Mouse (Mus musculus): ENCODE measurements at regions not wholly inside any gene's neighbourhood (a gene's known extent, or its start where the extent isn't known, plus 50 kb on each side); places are given as distances from the start of the nearest gene placed in this dataset.

DNA sequence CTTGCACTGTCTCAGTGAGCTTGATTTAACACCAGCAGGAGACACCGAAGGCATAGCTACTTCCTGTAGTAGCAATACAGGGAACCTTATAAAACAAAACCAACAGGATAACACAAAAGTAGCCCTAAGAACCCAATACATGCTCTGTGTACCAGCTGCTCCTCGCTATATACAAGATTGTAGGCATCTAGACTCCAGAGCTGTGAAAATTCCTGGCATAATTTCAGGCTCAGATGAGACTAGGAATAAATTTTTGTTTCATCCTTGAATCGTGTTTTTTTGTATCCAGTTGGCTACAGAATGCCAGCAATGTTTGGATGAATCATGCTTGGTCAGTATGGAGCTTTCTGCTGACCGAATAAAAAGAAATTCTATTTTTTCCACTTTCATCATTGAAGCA is 157.9 kb downstream of the Kcnj2 start:
- no peak overlapping the region for H3K9ac ChIP-seq (replicated peaks)
- no peak overlapping the region for H3K4me3 ChIP-seq (ENCODE audit: insufficient read depth in 1 of 2, low read depth in 2 of 2, low read length in 2 of 2)
- no peak overlapping the region for H3K4me2 ChIP-seq (ENCODE audit: low read depth)
- no peak for ATAC-seq (ENCODE audit: insufficient read depth)
- no peaks in the 10 kb centered on the region for H3K36me3 ChIP-seq (replicated peaks; ENCODE audit: control insufficient read depth, insufficient read depth, low read depth)
- TF ChIP-seq CTCF (IDR thresholded peaks at IDR 0.05; ENCODE audit: low read depth) (no peak), EP300 (IDR thresholded peaks at IDR 0.05; ENCODE audit: low read depth) (no peak)
- no peak for DNase-seq (ENCODE audit: low read depth in 3 of 3, low spot score in 3 of 3)
- H3K27ac ChIP-seq = no peak overlapping the region
- WGBS (ENCODE audit: insufficient replicate concordance) = 60% methylated on average over 4 of the region's 4 CpGs
- no peaks in the 10 kb centered on the region for H3K27me3 ChIP-seq (ENCODE audit: control insufficient read depth, insufficient read depth, low read length)
- no peaks in the 10 kb centered on the region; the same call in 1 of the 2 replicates for H3K9me3 ChIP-seq (ENCODE audit: control insufficient read depth, low read length)
- no peaks in the 10 kb centered on the region for H3K4me1 ChIP-seq (replicated peaks; ENCODE audit: control insufficient read depth in 2 of 2, insufficient read depth in 2 of 2, low read length in 1 of 2)

DNA sequence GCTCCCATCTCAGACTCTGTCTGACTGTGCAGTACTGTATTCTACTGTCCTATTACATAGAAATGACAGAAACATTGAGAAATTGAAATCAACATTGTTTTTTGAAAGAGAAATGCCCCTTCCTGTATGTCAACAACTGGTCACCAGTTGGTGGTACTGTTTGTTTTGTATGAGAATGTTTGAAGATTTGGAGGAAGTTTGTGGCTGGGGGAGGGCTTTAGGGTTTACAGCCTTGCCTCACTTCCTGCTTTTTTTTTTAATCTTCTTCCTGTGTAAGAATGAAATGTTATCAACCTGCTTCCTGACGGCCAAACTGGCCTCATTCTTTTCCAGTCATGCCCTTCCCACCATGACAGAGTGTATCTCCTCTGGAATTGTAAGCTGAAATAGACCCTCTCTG is 161.3 kb downstream of the Kcnj2 start:
- Histone ChIP-seq H3K4me3 (ENCODE audit: insufficient read depth in 1 of 2, low read depth in 2 of 2, low read length in 2 of 2) (no peak overlapping the region), H3K9me3 (ENCODE audit: control insufficient read depth, low read length) (no peaks in the 10 kb centered on the region; the same call in 1 of the 2 replicates), H3K27me3 (ENCODE audit: control insufficient read depth, insufficient read depth, low read length) (no peaks in the 10 kb centered on the region), H3K4me1 (replicated peaks; ENCODE audit: control insufficient read depth in 2 of 2, insufficient read depth in 2 of 2, low read length in 1 of 2) (no peaks in the 10 kb centered on the region), H3K4me2 (ENCODE audit: low read depth) (no peak overlapping the region), H3K27ac (no peak overlapping the region), H3K9ac (replicated peaks) (no peak overlapping the region), H3K36me3 (replicated peaks; ENCODE audit: control insufficient read depth, insufficient read depth, low read depth) (no peaks in the 10 kb centered on the region)
- DNase-seq (ENCODE audit: low read depth in 3 of 3, low spot score in 3 of 3) (no peak), ATAC-seq (ENCODE audit: insufficient read depth) (no peak)
- 17% methylated on average over 1 of the region's 1 CpGs for WGBS (ENCODE audit: insufficient replicate concordance)
- TF ChIP-seq EP300 (IDR thresholded peaks at IDR 0.05; ENCODE audit: low read depth) (no peak), CTCF (IDR thresholded peaks at IDR 0.05; ENCODE audit: low read depth) (no peak)

GRCm38 (mm10) chr11:111236741-111237140 is 170.8 kb downstream of the Kcnj2 start:
- no peaks in the 10 kb centered on the region for H3K9me3 ChIP-seq (ENCODE audit: control insufficient read depth, low read length)
- no peak for TF ChIP-seq EP300 (IDR thresholded peaks at IDR 0.05; ENCODE audit: low read depth)
- no peak for TF ChIP-seq CTCF (IDR thresholded peaks at IDR 0.05; ENCODE audit: low read depth)
- H3K4me3 ChIP-seq (ENCODE audit: insufficient read depth in 1 of 2, low read depth in 2 of 2, low read length in 2 of 2) = no peak overlapping the region
- DNase-seq (ENCODE audit: low read depth in 3 of 3, low spot score in 3 of 3) = no peak
- H3K27ac ChIP-seq = no peak overlapping the region
- no peak overlapping the region for H3K9ac ChIP-seq (replicated peaks)
- H3K4me1 ChIP-seq (replicated peaks; ENCODE audit: control insufficient read depth in 2 of 2, insufficient read depth in 2 of 2, low read length in 1 of 2) = no peaks in the 10 kb centered on the region
- no peak for ATAC-seq (ENCODE audit: insufficient read depth)
- no peaks in the 10 kb centered on the region for H3K36me3 ChIP-seq (replicated peaks; ENCODE audit: control insufficient read depth, insufficient read depth, low read depth)
- 100% methylated on average over 1 of the region's 1 CpGs for WGBS (ENCODE audit: insufficient replicate concordance)
- no peaks in the 10 kb centered on the region for H3K27me3 ChIP-seq (ENCODE audit: control insufficient read depth, insufficient read depth, low read length)
- H3K4me2 ChIP-seq (ENCODE audit: low read depth) = no peak overlapping the region

DNA sequence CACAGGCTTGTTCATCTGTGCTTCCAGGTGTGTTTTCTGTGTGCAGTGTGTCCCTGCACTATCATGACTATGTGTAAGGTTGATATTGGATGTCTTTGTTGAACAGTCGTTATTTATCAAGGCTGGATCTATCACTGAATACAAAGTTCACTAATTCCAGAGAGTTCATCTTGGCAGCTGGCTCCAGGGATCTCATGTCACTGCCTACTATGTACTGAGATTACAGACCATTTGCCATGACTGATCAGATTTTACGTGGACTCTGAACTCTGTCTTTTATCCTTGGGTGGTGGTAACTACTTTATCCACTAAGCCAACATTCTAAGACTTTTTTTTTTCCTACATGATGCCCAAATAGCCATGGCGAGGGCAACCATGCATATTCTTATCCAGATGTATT is 173.8 kb downstream of the Kcnj2 start:
- no peak overlapping the region for H3K4me2 ChIP-seq (ENCODE audit: low read depth)
- ATAC-seq (ENCODE audit: insufficient read depth) (no peak), DNase-seq (ENCODE audit: low read depth in 3 of 3, low spot score in 3 of 3) (no peak)
- H3K9me3 ChIP-seq (ENCODE audit: control insufficient read depth, low read length) = no peaks in the 10 kb centered on the region
- H3K4me3 ChIP-seq (ENCODE audit: insufficient read depth in 1 of 2, low read depth in 2 of 2, low read length in 2 of 2) = no peak overlapping the region
- H3K36me3 ChIP-seq (replicated peaks; ENCODE audit: control insufficient read depth, insufficient read depth, low read depth) = no peaks in the 10 kb centered on the region
- no peaks in the 10 kb centered on the region for H3K27me3 ChIP-seq (ENCODE audit: control insufficient read depth, insufficient read depth, low read length)
- TF ChIP-seq CTCF (IDR thresholded peaks at IDR 0.05; ENCODE audit: low read depth) (no peak), EP300 (IDR thresholded peaks at IDR 0.05; ENCODE audit: low read depth) (no peak)
- H3K9ac ChIP-seq (replicated peaks) = no peak overlapping the region
- 38% methylated on average over 3 of the region's 3 CpGs for WGBS (ENCODE audit: insufficient replicate concordance)
- no peaks in the 10 kb centered on the region for H3K4me1 ChIP-seq (replicated peaks; ENCODE audit: control insufficient read depth in 2 of 2, insufficient read depth in 2 of 2, low read length in 1 of 2)
- H3K27ac ChIP-seq = no peak overlapping the region

DNA sequence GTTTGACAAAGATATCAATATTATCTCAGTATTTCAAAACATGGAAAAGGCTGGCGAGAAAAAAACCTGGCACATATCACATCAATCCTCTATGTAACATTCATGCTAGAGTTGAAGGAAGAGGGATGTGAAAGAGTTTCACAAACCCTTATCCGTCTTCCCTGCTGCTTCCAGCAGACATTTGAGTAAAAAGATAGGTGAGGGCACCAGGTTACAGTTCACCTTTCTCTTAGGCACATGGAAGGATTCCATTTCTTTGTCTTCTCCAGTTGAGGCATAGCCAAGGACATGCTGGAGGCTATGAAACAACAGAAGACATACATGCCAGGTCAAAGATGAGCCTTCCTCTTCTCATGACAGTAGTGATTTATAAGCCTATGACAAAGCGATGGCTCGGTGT is 186.3 kb downstream of the Kcnj2 start:
- TF ChIP-seq EP300 (IDR thresholded peaks at IDR 0.05; ENCODE audit: low read depth) (no peak), CTCF (IDR thresholded peaks at IDR 0.05; ENCODE audit: low read depth) (no peak)
- Histone ChIP-seq H3K27me3 (ENCODE audit: control insufficient read depth, insufficient read depth, low read length) (no peaks in the 10 kb centered on the region), H3K36me3 (replicated peaks; ENCODE audit: control insufficient read depth, insufficient read depth, low read depth) (no peaks in the 10 kb centered on the region), H3K9me3 (ENCODE audit: control insufficient read depth, low read length) (no peaks in the 10 kb centered on the region), H3K27ac (no peak overlapping the region), H3K4me2 (ENCODE audit: low read depth) (no peak overlapping the region), H3K4me1 (replicated peaks; ENCODE audit: control insufficient read depth in 2 of 2, insufficient read depth in 2 of 2, low read length in 1 of 2) (no peaks in the 10 kb centered on the region), H3K4me3 (ENCODE audit: insufficient read depth in 1 of 2, low read depth in 2 of 2, low read length in 2 of 2) (no peak overlapping the region), H3K9ac (replicated peaks) (no peak overlapping the region)
- DNase-seq (ENCODE audit: low read depth in 3 of 3, low spot score in 3 of 3) = no peak
- 38% methylated on average over 4 of the region's 4 CpGs for WGBS (ENCODE audit: insufficient replicate concordance)
- ATAC-seq (ENCODE audit: insufficient read depth) = no peak

All from liver, embryonic 14.5 days (tissue).